Mouse (Mus musculus) liver, adult 2 months (tissue): Measurements from ENCODE around the gene Hoxc13. TPM values are rescaled to one million over a fixed set of nuclear protein-coding genes. Genes with fewer than 3 reads are reported as not detected.

Source experiments
- DNase-seq: peaks from one replicate; pipeline ENCODE4 v3.0.0-alpha.2; 2011; ENCODE audit warnings: low read depth, low spot score; ENCODE audit errors: extremely low read depth
- H3K27ac ChIP-seq: fragments of 200-500 bp; replicated peaks from 2 replicates; pipeline ENCODE4 v1.5.1; 2012; ENCODE audit warnings: low read depth, mild to moderate bottlenecking, control low read depth, inconsistent platforms, low read length; ENCODE audit not compliant: insufficient read depth
- H3K27me3 ChIP-seq: fragments of 200-500 bp; 2 replicates; pipeline ENCODE4 v1.6.1; 2012; ENCODE audit warnings: mild to moderate bottlenecking, moderate library complexity, low read length, inconsistent platforms; ENCODE audit not compliant: control insufficient read depth, insufficient read depth
- H3K36me3 ChIP-seq: fragments of 200-500 bp; 2 replicates; pipeline ENCODE4 v1.6.1; 2012; ENCODE audit warnings: low read length, inconsistent platforms; ENCODE audit not compliant: control insufficient read depth, insufficient read depth
- H3K4me1 ChIP-seq: fragments of 200-500 bp; 2 replicates; pipeline ENCODE4 v1.6.1; 2011; ENCODE audit warnings: low read length; ENCODE audit not compliant: control insufficient read depth, insufficient read depth
- H3K4me3 ChIP-seq: fragments of 200-500 bp; 2 replicates; pipeline ENCODE4 v1.5.1; 2011; ENCODE audit warnings: low read depth, mild to moderate bottlenecking, control low read depth, low read length, moderate library complexity; ENCODE audit not compliant: insufficient read depth
- H3K79me2 ChIP-seq: fragments of 200-500 bp; 2 replicates; pipeline ENCODE4 v1.6.1; 2012; ENCODE audit warnings: inconsistent platforms, mild to moderate bottlenecking, low read length, moderate library complexity; ENCODE audit not compliant: control insufficient read depth, insufficient read depth
- H3K9ac ChIP-seq: fragments of 200-500 bp; 2 replicates; pipeline ENCODE4 v1.6.1; 2012; ENCODE audit warnings: low read depth, mild to moderate bottlenecking, control low read depth, inconsistent platforms, low read length
- CTCF ChIP-seq: fragments of 200-500 bp; IDR thresholded peaks from 2 replicates; pipeline ENCODE4 v1.5.1; 2011; ENCODE audit warnings: low read depth, low read length, control low read depth
- POLR2A ChIP-seq: fragments of 200-500 bp; IDR thresholded peaks from 2 replicates; pipeline ENCODE4 v1.6.1; 2011; ENCODE audit warnings: low read length, control low read depth; ENCODE audit not compliant: insufficient read depth; ENCODE audit errors: extremely low read depth
- WGBS: fragments of 180-500 bp; shearing (Covaris S2); methylation state at CpG from one replicate; pipeline ENCODE4 v1.1.7; 2018; 5-methylcytosine and 5-hydroxymethylcytosine counted together
- polyA plus RNA-seq: library from polyadenylated mRNA; depleted of rRNA; stranded (reverse); fragments of >200 nt; gene quantifications from 2 replicates; pipeline ENCODE4 v1.2.3, GENCODE M21; 2012
- total RNA-seq: library from RNA; depleted of rRNA; stranded (reverse); fragments of >200 nt; gene quantifications from 2 replicates; pipeline ENCODE4 v1.2.3, GENCODE M21; 2014

The Hoxc13 gene
- total and polyA plus RNA-seq, 2 experiments: not detected

GRCm38 (mm10) chr15:102943468-102943813, 22.5 kb downstream of the Hoxc13 start:
- Histone ChIP-seq H3K27me3 (peaks cover 24% of the 10 kb centered on the region), H3K4me1 (no peaks in the 10 kb centered on the region)

DNA sequence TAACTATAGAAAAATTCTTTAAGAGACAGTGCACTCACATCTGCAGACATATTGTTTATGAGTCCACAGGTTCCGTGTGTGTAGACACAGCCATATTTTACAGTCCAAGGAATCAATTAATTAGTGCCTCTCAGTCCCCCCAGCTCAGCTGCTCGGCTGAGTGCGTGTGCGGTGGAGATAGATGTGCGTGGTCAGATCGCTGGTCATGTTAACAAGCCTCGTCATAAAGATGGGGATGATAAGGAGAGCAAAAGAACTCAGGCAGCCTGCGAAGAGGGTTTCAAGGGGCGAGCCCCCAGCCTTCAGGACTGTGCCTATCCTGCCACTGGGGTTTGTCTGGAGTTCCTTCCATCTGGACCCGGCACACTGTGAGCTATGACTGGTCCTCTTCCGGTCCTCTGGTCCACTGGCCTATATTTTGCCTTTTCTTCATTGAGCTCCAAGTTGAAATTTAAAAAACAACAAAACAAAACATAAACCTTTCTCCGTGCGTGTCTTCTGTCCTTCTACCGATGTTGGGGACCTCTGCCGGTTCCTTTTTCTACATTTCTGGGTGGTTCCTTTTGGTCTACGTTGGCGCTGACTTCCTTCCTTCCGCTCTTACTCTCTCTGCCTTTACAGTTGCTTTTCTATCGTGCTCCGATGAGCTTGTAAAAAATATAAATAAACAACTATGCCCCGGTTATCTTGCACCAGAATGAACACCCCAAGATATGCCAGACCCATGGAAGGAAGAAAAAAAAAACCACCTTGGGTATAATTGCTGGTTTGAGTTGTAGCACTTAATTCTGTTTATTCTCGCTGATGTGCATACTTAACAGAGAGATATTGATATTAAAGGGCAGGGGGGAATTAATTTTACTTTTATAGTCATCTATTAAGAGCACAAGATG, 24.5 kb downstream of the Hoxc13 start:
- Histone ChIP-seq H3K27me3 (peaks cover 29% of the 10 kb centered on the region), H3K36me3 (no peaks in the 10 kb centered on the region), H3K27ac (no peak overlapping the region), H3K4me3 (no peak overlapping the region), H3K79me2 (no peaks in the 10 kb centered on the region), H3K4me1 (no peaks in the 10 kb centered on the region), H3K9ac (no peak overlapping the region)
- TF ChIP-seq POLR2A (no peak), CTCF (no peak)
- DNase-seq: no peak
- 23% methylated on average over 22 of the region's 22 CpGs for WGBS

More at GRCm38 (mm10) chr15:102943468-102943813, 22.5 kb downstream of the Hoxc13 start:
- Histone ChIP-seq H3K36me3 (no peaks in the 10 kb centered on the region), H3K79me2 (no peaks in the 10 kb centered on the region), H3K27ac (no peak overlapping the region), H3K9ac (no peak overlapping the region), H3K4me3 (no peak overlapping the region)
- WGBS: 7% methylated on average over 5 of the region's 5 CpGs
- TF ChIP-seq POLR2A: no peak
- no peak for TF ChIP-seq CTCF
- no peak for DNase-seq

DNA sequence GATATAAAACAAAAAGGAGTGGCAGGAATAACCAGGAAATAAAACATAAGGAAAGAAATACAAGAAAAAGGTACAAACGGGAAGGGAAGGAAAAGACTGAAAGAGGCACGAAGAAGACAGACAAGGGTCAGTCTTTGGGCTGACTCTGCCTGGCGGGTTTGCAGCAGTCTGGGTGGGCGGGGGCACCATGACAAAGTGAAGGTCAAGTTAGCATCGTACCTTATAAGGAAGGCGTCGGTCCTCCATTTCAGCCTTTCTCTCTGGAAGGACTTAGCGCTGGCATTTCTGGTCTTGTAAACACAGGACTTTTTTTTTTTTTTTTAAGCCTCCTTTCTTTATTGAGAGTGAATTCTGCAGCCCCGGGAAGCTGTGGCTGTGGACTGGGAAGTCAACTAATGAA, 26.4 kb downstream of the Hoxc13 start:
- no peak overlapping the region for H3K9ac ChIP-seq
- H3K27ac ChIP-seq: no peak overlapping the region
- no peak for DNase-seq
- peaks cover 36% of the 10 kb centered on the region for H3K27me3 ChIP-seq
- no peaks in the 10 kb centered on the region for H3K4me1 ChIP-seq
- H3K79me2 ChIP-seq: no peaks in the 10 kb centered on the region
- 9% methylated on average over 9 of the region's 9 CpGs for WGBS
- TF ChIP-seq POLR2A (no peak), CTCF (no peak)
- H3K4me3 ChIP-seq: no peak overlapping the region
- no peaks in the 10 kb centered on the region for H3K36me3 ChIP-seq

- TF ChIP-seq CTCF (no peak), POLR2A (no peak)
- H3K4me1 ChIP-seq: no peaks in the 10 kb centered on the region
- DNase-seq: no peak
- no peak overlapping the region for H3K9ac ChIP-seq
- no peaks in the 10 kb centered on the region for H3K36me3 ChIP-seq
- peaks cover 26% of the 10 kb centered on the region for H3K27me3 ChIP-seq
- 36% methylated on average over 2 of the region's 2 CpGs for WGBS
- no peaks in the 10 kb centered on the region for H3K79me2 ChIP-seq
- H3K4me3 ChIP-seq: no peak overlapping the region
- no peak overlapping the region for H3K27ac ChIP-seq
Measured at GRCm38 (mm10) chr15:102948842-102949241, 27.9 kb downstream of the Hoxc13 start.

DNA sequence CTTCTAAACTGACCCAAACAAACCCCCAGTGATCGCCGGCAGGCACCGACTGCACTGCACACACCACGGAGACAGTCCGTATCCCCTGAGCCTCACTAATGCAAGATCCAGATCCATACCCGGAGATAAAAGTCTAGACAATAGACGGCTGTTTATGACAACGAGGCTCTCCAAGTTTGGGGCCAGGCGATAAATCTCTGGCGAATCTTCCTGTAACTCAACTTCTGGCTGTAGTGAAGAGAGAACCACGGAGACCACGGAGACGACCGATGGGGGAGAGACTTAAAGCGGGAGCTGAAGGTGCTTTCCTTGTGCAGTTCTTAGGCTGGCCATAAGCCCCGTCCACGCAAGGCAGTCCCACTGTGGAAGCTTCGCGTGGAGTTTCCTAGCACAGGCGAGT, 28.8 kb downstream of the Hoxc13 start:
- 6% methylated on average over 20 of the region's 20 CpGs for WGBS
- H3K27me3 ChIP-seq: peaks cover 30% of the 10 kb centered on the region
- no peaks in the 10 kb centered on the region for H3K4me1 ChIP-seq
- TF ChIP-seq POLR2A (no peak), CTCF (no peak)
- no peak overlapping the region for H3K9ac ChIP-seq
- H3K79me2 ChIP-seq: no peaks in the 10 kb centered on the region
- no peaks in the 10 kb centered on the region for H3K36me3 ChIP-seq
- no peak overlapping the region for H3K4me3 ChIP-seq
- DNase-seq: no peak
- no peak overlapping the region for H3K27ac ChIP-seq

GRCm38 (mm10) chr15:102950877-102951276, 30.0 kb downstream of the Hoxc13 start:
- H3K4me3 ChIP-seq: no peak overlapping the region
- H3K79me2 ChIP-seq: no peaks in the 10 kb centered on the region
- 10% methylated on average over 2 of the region's 2 CpGs for WGBS
- no peak overlapping the region for H3K27ac ChIP-seq
- no peak for DNase-seq
- H3K36me3 ChIP-seq: no peaks in the 10 kb centered on the region
- no peak for TF ChIP-seq CTCF
- TF ChIP-seq POLR2A: no peak
- H3K9ac ChIP-seq: no peak overlapping the region
- H3K4me1 ChIP-seq: no peaks in the 10 kb centered on the region
- peaks cover 37% of the 10 kb centered on the region for H3K27me3 ChIP-seq
